9 mouse cellular contexts compared by ENCODE assay signal in genomic region chr2:155592854-155593283, GRCm38 (mm10). TPM values are rescaled to one million over a fixed set of nuclear protein-coding genes. Genes with fewer than 3 reads are reported as not detected.
DNase-seq lines count a peak whose midpoint lies in the region; ATAC-seq and TF ChIP-seq lines count a peak whose summit lies in the region.
"Had no signal": no experiment of that assay in that cellular context is flagged by ENCODE, and none has a peak within 500 bp of the region (broad histone marks: within the 10 kb centered on the region; RNA-seq: fewer than 3 reads in every experiment).

No protein-coding gene starts in this region.

- peak overlapping the region; percentile 74 for H3K27ac ChIP-seq in kidney, adult 2 months (ENCODE audit: insufficient read depth, low read depth, low read length)
- H3K27ac ChIP-seq in bone marrow, adult 2 months (ENCODE audit: control insufficient read depth, insufficient read depth, low read depth, low read length, poor library complexity) = no peak overlapping the region
- H3K27ac ChIP-seq in hindbrain, embryonic 12.5 days = peak overlapping the region; percentile 35; the same call in 1 of the 2 replicates
- peak overlapping the region; percentile 17; the same call in 1 of the 2 replicates for H3K27ac ChIP-seq in midbrain, embryonic 12.5 days (replicated peaks)

- peak overlapping the region; percentile 81 for H3K9ac ChIP-seq in hindbrain, embryonic 12.5 days
- peak overlapping the region; percentile 56 for H3K9ac ChIP-seq in midbrain, embryonic 12.5 days (replicated peaks)

- 0 out of 2 replicates have a peak, but pooled peaks have one; percentile 9 for TF ChIP-seq CTCF in kidney, adult 2 months (conservative IDR thresholded peaks at IDR 0.05; ENCODE audit: insufficient read depth, insufficient read length, low read depth, low read length)
- TF ChIP-seq CTCF in bone marrow, adult 2 months (IDR thresholded peaks at IDR 0.05; ENCODE audit: control insufficient read depth, insufficient read depth, low read length) = no peak

- under 1% methylated on average over 9 of the region's 9 CpGs for WGBS in kidney, adult 2 months
- WGBS in bone marrow, adult 2 months = 1% methylated on average over 9 of the region's 9 CpGs
- 1% methylated on average over 9 of the region's 9 CpGs for WGBS in hindbrain, embryonic 12.5 days
- WGBS in midbrain, embryonic 12.5 days = 0% methylated on average over 9 of the region's 9 CpGs

- no peak for TF ChIP-seq POLR2A in kidney, adult 2 months (IDR thresholded peaks at IDR 0.05; ENCODE audit: low read depth, low read length)
- TF ChIP-seq POLR2A in bone marrow, adult 2 months (IDR thresholded peaks at IDR 0.05; ENCODE audit: borderline replicate concordance, control insufficient read depth, low read depth, low read length) = no peak

- peak overlapping the region; percentile 73 for H3K4me3 ChIP-seq in kidney, adult 2 months (ENCODE audit: insufficient read depth, low read depth, low read length)
- peak overlapping the region; percentile 87 for H3K4me3 ChIP-seq in bone marrow, adult 2 months (replicated peaks; ENCODE audit: control insufficient read depth, low read depth, low read length)
- H3K4me3 ChIP-seq in hindbrain, embryonic 12.5 days = peak overlapping the region; percentile 49
- H3K4me3 ChIP-seq in midbrain, embryonic 12.5 days = peak overlapping the region; percentile 53

- ATAC-seq in hindbrain, embryonic 12.5 days (ENCODE audit: low FRiP score) = no peak
- no peak for ATAC-seq in midbrain, embryonic 12.5 days (ENCODE audit: low FRiP score, low read depth)

- no peaks in the 10 kb centered on the region for H3K27me3 ChIP-seq in kidney, adult 2 months (replicated peaks; ENCODE audit: control insufficient read depth, insufficient read depth, low read length)
- no peaks in the 10 kb centered on the region; the same call in 1 of the 2 replicates for H3K27me3 ChIP-seq in hindbrain, embryonic 12.5 days
- H3K27me3 ChIP-seq in midbrain, embryonic 12.5 days = 0 out of 2 replicates have a peak, but pooled peaks cover 2% of the 10 kb centered on the region
- H3K27me3 ChIP-seq: Patski had no signal

- no peaks in the 10 kb centered on the region for H3K9me3 ChIP-seq in hindbrain, embryonic 12.5 days (replicated peaks)
- no peaks in the 10 kb centered on the region for H3K9me3 ChIP-seq in midbrain, embryonic 12.5 days

- no peak for DNase-seq in kidney, adult 2 months
- no peak for DNase-seq in kidney, postnatal 10 days
- no peak for DNase-seq in right cerebral cortex, adult 18-20 months
- DNase-seq in thymus, postnatal 4 days = no peak
- DNase-seq in gastrocnemius, postnatal 10 days = no peak

- peak overlapping the region; percentile 79 for H3K4me2 ChIP-seq in hindbrain, embryonic 12.5 days (replicated peaks)
- peak overlapping the region; percentile 75 for H3K4me2 ChIP-seq in midbrain, embryonic 12.5 days (replicated peaks)

- H3K36me3 ChIP-seq in kidney, adult 2 months (ENCODE audit: control insufficient read depth, insufficient read depth, low read length) = no peaks in the 10 kb centered on the region
- H3K36me3 ChIP-seq in hindbrain, embryonic 12.5 days = no peaks in the 10 kb centered on the region
- no peaks in the 10 kb centered on the region for H3K36me3 ChIP-seq in midbrain, embryonic 12.5 days

- H3K4me1 ChIP-seq in kidney, adult 2 months (ENCODE audit: control insufficient read depth, insufficient read depth, low read length) = peaks cover 20% of the 10 kb centered on the region; the same call in 1 of the 2 replicates
- H3K4me1 ChIP-seq in bone marrow, adult 2 months (ENCODE audit: control insufficient read depth, insufficient read depth, low read length) = no peaks in the 10 kb centered on the region; the same call in 1 of the 2 replicates
- H3K4me1 ChIP-seq in hindbrain, embryonic 12.5 days = peaks cover 10% of the 10 kb centered on the region
- peaks cover 9% of the 10 kb centered on the region for H3K4me1 ChIP-seq in midbrain, embryonic 12.5 days

RNA-seq across cellular contexts. Expression of gene Gss, which starts 0.3 kb away (rescaled TPM):
- polyA plus RNA-seq in kidney, adult 2 months (2012; rRNA removed) = 248 and 308 TPM in 2 replicates
- polyA plus RNA-seq in bone marrow, adult 2 months (2011; ENCODE audit: insufficient read depth, insufficient read length, low replicate concordance, missing spikeins) = 7.3 and 8.5 TPM in 2 replicates
- 17.0 and 18.3 TPM in 2 replicates for polyA plus RNA-seq in hindbrain, embryonic 12.5 days (2016; fragmentation: Nextera tagmentation; extraction: Ambion mirVana)
- 14.3 and 15.9 TPM in 2 replicates for polyA plus RNA-seq in midbrain, embryonic 12.5 days (2016; fragmentation: Nextera tagmentation; extraction: Ambion mirVana)
- total RNA-seq in gastrocnemius, postnatal 10 days (2021) = 10 to 100 TPM in 1 of 2 experiments, 1 to 10 TPM in 1; 9.2 to 10.4 TPM

RNA-seq across cellular contexts. Expression of gene Myh7b, which starts 18.1 kb away (rescaled TPM):
- polyA plus RNA-seq in kidney, adult 2 months (2012; rRNA removed) = 0.05 TPM in 1 of 2 replicates, not detected in the other
- not detected in 2 replicates for polyA plus RNA-seq in bone marrow, adult 2 months (2011; ENCODE audit: insufficient read depth, insufficient read length, low replicate concordance, missing spikeins)
- polyA plus RNA-seq in hindbrain, embryonic 12.5 days (2016; fragmentation: Nextera tagmentation; extraction: Ambion mirVana) = 0.61 and 1.6 TPM in 2 replicates
- polyA plus RNA-seq in midbrain, embryonic 12.5 days (2016; fragmentation: Nextera tagmentation; extraction: Ambion mirVana) = 0.45 and 1.1 TPM in 2 replicates
- 1 to 10 TPM; 1.3 to 2.3 TPM for total RNA-seq in gastrocnemius, postnatal 10 days (2021)

Comparison
In these comparisons a context has a peak if more than half of its experiments do, and no peak if none do; other contexts are left out.
1. RNA of gene Gss, which starts 0.3 kb away (polyA plus RNA-seq): 248 to 308 TPM in kidney, adult 2 months; 17.0 to 18.3 TPM in hindbrain, embryonic 12.5 days, 14.3 to 15.9 TPM in midbrain, embryonic 12.5 days and 7.3 to 8.5 TPM in bone marrow, adult 2 months; every median in the first group is over 10 times any median in the second.
2. Peak in every context shown above with its lines, with median percentiles within 50 percentile points of each other: H3K4me3 ChIP-seq.